Mouse (Mus musculus) liver, adult 2 months (tissue): ENCODE results near the gene Rfwd3.
"Not testable (repeated sequence)": the region's sequence is repeated elsewhere in the genome, so short reads cannot be mapped to it uniquely, and the experiment has no call there.

Experiments used
- CTCF ChIP-seq: fragments of 200-500 bp; IDR thresholded peaks from 2 replicates; pipeline ENCODE4 v1.5.1; 2011; ENCODE audit warnings: low read depth, low read length, control low read depth
- POLR2A ChIP-seq: fragments of 200-500 bp; IDR thresholded peaks from 2 replicates; pipeline ENCODE4 v1.6.1; 2011; ENCODE audit warnings: low read length, control low read depth; ENCODE audit not compliant: insufficient read depth; ENCODE audit errors: extremely low read depth

DNA sequence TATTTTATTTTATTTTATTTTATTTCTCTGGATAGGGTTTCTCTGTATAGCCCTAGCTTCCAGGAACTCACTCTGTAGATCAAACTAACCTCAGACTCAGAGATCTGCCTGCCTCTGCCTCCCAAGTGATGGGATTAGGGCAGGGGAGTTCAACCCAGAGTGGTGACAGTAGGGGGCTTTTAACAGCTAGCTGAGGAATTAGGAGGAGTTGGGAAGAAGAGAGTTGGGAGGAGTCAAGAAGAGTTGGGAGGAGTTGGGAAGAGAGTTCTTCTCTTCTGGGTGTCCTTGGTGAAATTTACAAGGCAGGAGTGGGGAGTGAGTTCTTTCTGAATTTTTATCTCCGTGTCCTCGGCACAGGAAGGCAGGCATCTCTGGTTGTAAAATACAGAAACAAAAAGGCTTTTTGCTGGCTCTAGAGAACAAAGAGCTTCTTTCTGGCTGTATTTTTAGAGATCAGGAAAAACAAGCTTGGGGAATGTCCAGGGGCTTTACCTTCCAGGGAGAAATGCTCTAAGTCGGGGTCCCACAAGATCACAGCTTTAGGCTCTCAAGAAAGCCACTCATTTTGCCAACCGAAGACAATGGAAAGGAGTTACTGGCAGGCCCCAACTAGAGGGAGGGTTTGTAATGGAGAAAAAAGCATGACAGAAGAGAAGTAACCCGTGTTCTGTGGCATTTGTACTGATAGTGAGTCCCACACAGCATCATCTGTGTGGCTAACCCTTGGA is 3.2 kb upstream of the Rfwd3 start:
- not testable (repeated sequence) for TF ChIP-seq POLR2A, CTCF
